Mouse (Mus musculus) cerebellum, adult 8-10 months (tissue): ENCODE results near the gene Mid2.
"Not testable (repeated sequence)": the region's sequence is repeated elsewhere in the genome, so short reads cannot be mapped to it uniquely, and the experiment has no call there.

Experiments
- DNase-seq: peaks from one replicate; pipeline ENCODE4 v3.0.0; 2022

Gene Mid2

GRCm38 (mm10) chrX:140664479-140665241 is at the start of gene Mid2:
Gene Mid2, plus strand, starts transcription at chrX:140664599.
- peak; percentile 29 for DNase-seq

GRCm38 (mm10) chrX:140624875-140625594 is 39.4 kb upstream of the Mid2 start:
- DNase-seq, result no peak

- no peak for DNase-seq
Measured at GRCm38 (mm10) chrX:140638028-140638427, 26.4 kb upstream of the Mid2 start.

GRCm38 (mm10) chrX:140639592-140639991 is 24.8 kb upstream of the Mid2 start:
- no peak for DNase-seq

GRCm38 (mm10) chrX:140660731-140661130 is 3.7 kb upstream of the Mid2 start:
- DNase-seq, result no peak

- no peak for DNase-seq
Measured at GRCm38 (mm10) chrX:140663516-140663915, 883 bp upstream of the Mid2 start.

GRCm38 (mm10) chrX:140665242-140665810 is 927 bp downstream of the Mid2 start:
- DNase-seq, result peak; percentile 30

- DNase-seq, result no peak
Measured at GRCm38 (mm10) chrX:140675444-140675843, 11.0 kb downstream of the Mid2 start.

GRCm38 (mm10) chrX:140688335-140688734 is 23.9 kb downstream of the Mid2 start:
- DNase-seq, result no peak

- DNase-seq, result not testable (repeated sequence)
Measured at GRCm38 (mm10) chrX:140697872-140698463, 33.6 kb downstream of the Mid2 start.

GRCm38 (mm10) chrX:140703224-140703623 is 38.8 kb downstream of the Mid2 start:
- no peak for DNase-seq

GRCm38 (mm10) chrX:140706077-140706476 is 41.7 kb downstream of the Mid2 start:
- DNase-seq, result no peak

GRCm38 (mm10) chrX:140722400-140722799 is 58.0 kb downstream of the Mid2 start:
- peak; percentile 19 for DNase-seq

GRCm38 (mm10) chrX:140738986-140739385 is 74.6 kb downstream of the Mid2 start:
- DNase-seq, result no peak

- DNase-seq, result no peak
Measured at GRCm38 (mm10) chrX:140743213-140743612, 78.8 kb downstream of the Mid2 start.

GRCm38 (mm10) chrX:140769794-140770193 is 105.4 kb downstream of the Mid2 start:
- no peak for DNase-seq

GRCm38 (mm10) chrX:140805340-140805739 is 140.9 kb downstream of the Mid2 start:
- no peak for DNase-seq

GRCm38 (mm10) chrX:140813312-140814006 is 149.1 kb downstream of the Mid2 start, which contains the start of gene Tex13b:
Gene Tex13b, minus strand, starts transcription at chrX:140813433.
- DNase-seq, result no peak
